Mouse (Mus musculus) kidney, postnatal 0 days (tissue): ENCODE measurements at regions not wholly inside any gene's neighbourhood (a gene's known extent, or its start where the extent isn't known, plus 50 kb on each side); places are given as distances from the start of the nearest gene placed in this dataset.
"Not testable (repeated sequence)": the region's sequence is repeated elsewhere in the genome, so short reads cannot be mapped to it uniquely, and the experiment has no call there.

Experiments used
- ATAC-seq: fragments of 200-750 bp; cut with Nextera tagmentation; replicated peaks from 2 replicates; pipeline ENCODE4 v1.8.0; 2017; ENCODE audit warnings: low read depth, moderate number of reproducible peaks, moderate TSS enrichment, moderate library complexity; ENCODE audit not compliant: low FRiP score
- DNase-seq: peaks from one replicate; pipeline ENCODE4 v3.0.0-alpha.2; 2016; ENCODE audit warnings: low spot score
- H3K27ac ChIP-seq: fragments of 300-500 bp; sonication (generic); 2 replicates; pipeline ENCODE4 v1.5.1; 2014; ENCODE audit warnings: mild to moderate bottlenecking
- H3K27me3 ChIP-seq: fragments of 300-500 bp; sonication (generic); 2 replicates; pipeline ENCODE4 v1.6.1; 2014; ENCODE audit warnings: low read length, mixed read lengths; ENCODE audit not compliant: insufficient read depth
- H3K36me3 ChIP-seq: fragments of 300-500 bp; sonication (generic); 2 replicates; pipeline ENCODE4 v1.6.1; 2014; ENCODE audit warnings: low read length, mixed read lengths; ENCODE audit not compliant: insufficient read depth
- H3K4me1 ChIP-seq: fragments of 300-500 bp; sonication (generic); replicated peaks from 2 replicates; pipeline ENCODE4 v1.6.1; 2014; ENCODE audit warnings: antibody characterized with exemption, low read length, mixed read lengths; ENCODE audit not compliant: insufficient read depth
- H3K4me2 ChIP-seq: fragments of 300-500 bp; sonication (generic); 2 replicates; pipeline ENCODE4 v1.6.1; 2014; ENCODE audit warnings: mild to moderate bottlenecking, low read length, moderate library complexity, mixed read lengths
- H3K4me3 ChIP-seq: fragments of 300-500 bp; sonication (generic); replicated peaks from 2 replicates; pipeline ENCODE4 v1.5.1; 2014; ENCODE audit warnings: low read depth, low read length
- H3K9ac ChIP-seq: fragments of 300-500 bp; sonication (generic); 2 replicates; pipeline ENCODE4 v1.6.1; 2014; ENCODE audit warnings: low read depth, low read length
- H3K9me3 ChIP-seq: fragments of 300-500 bp; sonication (generic); replicated peaks from 2 replicates; pipeline ENCODE4 v1.6.1; 2016; ENCODE audit warnings: low read length, inconsistent platforms, mixed read lengths
- CTCF ChIP-seq: IDR thresholded peaks from 2 replicates; pipeline ENCODE4 v1.5.1; 2016; ENCODE audit warnings: antibody characterized with exemption, low read depth, mild to moderate bottlenecking, moderate library complexity
- WGBS: fragments of 180-500 bp; shearing (Covaris S2); extraction: QIAGEN DNeasy Blood & Tissue Kit; methylation state at CpG from one replicate; pipeline ENCODE4 v1.1.7; 2014; 5-methylcytosine and 5-hydroxymethylcytosine counted together

DNA sequence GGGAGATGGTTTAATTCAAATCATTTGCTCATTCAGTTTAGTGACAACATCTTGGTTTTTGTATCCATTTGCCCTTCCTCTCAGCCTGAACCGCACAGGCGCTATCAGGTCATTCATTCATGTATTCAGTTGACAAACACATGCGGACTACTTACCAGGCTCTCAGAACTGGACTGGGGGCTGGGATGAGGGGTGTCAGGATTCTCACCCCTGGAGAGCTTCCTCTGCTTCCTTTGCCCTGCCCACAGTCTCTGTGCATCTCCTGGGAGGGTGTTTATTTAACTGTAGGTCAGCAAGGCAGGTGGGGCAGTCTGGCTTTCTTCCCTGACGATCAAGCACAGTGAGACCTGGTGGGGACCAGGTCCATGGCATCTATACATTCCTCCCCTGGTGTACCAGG, 123.6 kb upstream of the Slc1a3 start:
- no peak for TF ChIP-seq CTCF
- no peaks in the 10 kb centered on the region for H3K9me3 ChIP-seq
- WGBS = 76% methylated on average over 4 of the region's 4 CpGs

DNA sequence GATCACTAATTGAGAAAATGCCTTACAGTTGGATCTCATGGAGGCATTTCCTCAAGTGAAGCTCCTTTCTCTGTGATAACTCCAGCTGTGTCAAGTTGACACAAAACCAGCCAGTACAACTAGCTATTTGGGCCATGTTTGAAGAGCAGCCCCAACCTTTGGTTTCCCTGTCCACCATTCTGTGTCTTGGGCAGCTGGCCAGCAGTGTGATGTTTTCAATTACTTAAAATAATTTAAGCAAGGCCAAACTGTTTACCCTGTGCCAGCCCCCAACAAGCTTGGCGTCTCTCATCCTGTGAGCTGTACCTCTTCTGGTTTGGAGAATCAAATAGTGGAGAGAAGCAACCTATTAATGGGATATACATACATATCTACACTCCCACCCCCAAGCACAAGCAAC, 122.4 kb upstream of the Slc1a3 start:
- no peak overlapping the region for H3K9ac ChIP-seq
- H3K4me2 ChIP-seq = no peak overlapping the region
- no peak overlapping the region for H3K4me3 ChIP-seq
- no peaks in the 10 kb centered on the region for H3K4me1 ChIP-seq
- no peak for TF ChIP-seq CTCF
- DNase-seq = no peak
- WGBS = 68% methylated on average over 1 of the region's 1 CpGs
- no peaks in the 10 kb centered on the region for H3K36me3 ChIP-seq
- H3K9me3 ChIP-seq = no peaks in the 10 kb centered on the region
- no peaks in the 10 kb centered on the region for H3K27me3 ChIP-seq
- H3K27ac ChIP-seq = no peak overlapping the region
- ATAC-seq = no peak

More for the DNA sequence above, 123.6 kb upstream of the Slc1a3 start:
- Histone ChIP-seq H3K4me2 (no peak overlapping the region), H3K9ac (no peak overlapping the region), H3K4me1 (no peaks in the 10 kb centered on the region), H3K4me3 (no peak overlapping the region), H3K27me3 (no peaks in the 10 kb centered on the region), H3K36me3 (no peaks in the 10 kb centered on the region), H3K27ac (no peak overlapping the region)
- DNase-seq = no peak
- no peak for ATAC-seq

- H3K9ac ChIP-seq = no peak overlapping the region
- H3K27me3 ChIP-seq = no peaks in the 10 kb centered on the region
- H3K4me3 ChIP-seq = no peak overlapping the region
- DNase-seq = no peak
- no peak overlapping the region for H3K4me2 ChIP-seq
- H3K27ac ChIP-seq = no peak overlapping the region
- ATAC-seq = no peak
- H3K9me3 ChIP-seq = no peaks in the 10 kb centered on the region
- 63% methylated on average over 13 of the region's 13 CpGs for WGBS
- H3K36me3 ChIP-seq = no peaks in the 10 kb centered on the region
- H3K4me1 ChIP-seq = no peaks in the 10 kb centered on the region
- no peak for TF ChIP-seq CTCF
These were observed 121.4 kb upstream of the Slc1a3 start for GRCm38 (mm10) chr15:8831720-8832620.

- Histone ChIP-seq H3K9me3 (no peaks in the 10 kb centered on the region), H3K9ac (no peak overlapping the region), H3K27ac (no peak overlapping the region), H3K36me3 (no peaks in the 10 kb centered on the region), H3K27me3 (no peaks in the 10 kb centered on the region), H3K4me1 (no peaks in the 10 kb centered on the region), H3K4me3 (no peak overlapping the region), H3K4me2 (no peak overlapping the region)
- 72% methylated on average over 6 of the region's 6 CpGs for WGBS
- TF ChIP-seq CTCF = no peak
- DNase-seq = no peak
- no peak for ATAC-seq
These were observed 114.3 kb upstream of the Slc1a3 start for GRCm38 (mm10) chr15:8824861-8825260.

GRCm38 (mm10) chr15:8822795-8823194, 112.2 kb upstream of the Slc1a3 start:
- not testable (repeated sequence) for H3K36me3 ChIP-seq, H3K9me3 ChIP-seq, H3K4me3 ChIP-seq, ATAC-seq, H3K27ac ChIP-seq, H3K9ac ChIP-seq, H3K27me3 ChIP-seq, H3K4me2 ChIP-seq, DNase-seq, H3K4me1 ChIP-seq
- WGBS = 96% methylated on average over 3 of the region's 8 CpGs

- Histone ChIP-seq H3K9ac (no peak overlapping the region), H3K4me3 (no peak overlapping the region), H3K36me3 (no peaks in the 10 kb centered on the region), H3K9me3 (no peaks in the 10 kb centered on the region), H3K27ac (no peak overlapping the region), H3K4me2 (no peak overlapping the region), H3K27me3 (no peaks in the 10 kb centered on the region), H3K4me1 (0 out of 2 replicates have a peak, but pooled peaks cover 4% of the 10 kb centered on the region)
- DNase-seq (no peak), ATAC-seq (no peak)
- 81% methylated on average over 8 of the region's 8 CpGs for WGBS
- no peak for TF ChIP-seq CTCF
These were observed 107.0 kb upstream of the Slc1a3 start for GRCm38 (mm10) chr15:8817542-8817941.
